Mouse (Mus musculus): ENCODE measurements at regions not wholly inside any gene's neighbourhood (a gene's known extent, or its start where the extent isn't known, plus 50 kb on each side); places are given as distances from the start of the nearest gene placed in this dataset.
A peak's percentile ranks its signal among the peaks of the same experiment; 100 is the strongest.

GRCm38 (mm10) chr4:99348674-99349073 lies 53.0 kb downstream of the Gm12689 start:
- ATAC-seq (ENCODE audit: low TSS enrichment): no peak

- ATAC-seq (ENCODE audit: low TSS enrichment): no peak
These were observed 57.5 kb downstream of the Gm12689 start for GRCm38 (mm10) chr4:99353122-99353774.

DNA sequence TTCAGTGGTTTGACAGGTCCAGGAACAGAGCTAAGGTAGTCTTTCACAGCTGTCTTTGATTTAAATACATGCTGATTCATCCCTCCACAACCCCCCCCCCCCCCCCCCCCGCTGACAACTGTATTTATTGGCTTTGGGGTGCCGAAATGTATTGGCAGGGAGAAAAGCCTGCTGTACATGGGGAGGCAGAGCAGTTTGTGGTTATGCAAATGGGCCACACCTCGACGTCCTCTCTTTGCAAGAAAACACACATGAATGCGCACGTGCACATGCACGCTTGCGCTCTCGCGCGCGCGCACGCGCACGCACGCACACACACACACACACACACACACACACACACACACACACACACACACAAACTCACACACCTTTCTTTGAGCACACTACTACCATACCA lies 58.5 kb downstream of the Gm12689 start:
- ATAC-seq (ENCODE audit: low TSS enrichment): peak; percentile 54

- ATAC-seq (ENCODE audit: low TSS enrichment): peak; percentile 76
These were observed 59.1 kb downstream of the Gm12689 start for GRCm38 (mm10) chr4:99354835-99355234.

- ATAC-seq (ENCODE audit: low TSS enrichment): no peak
These were observed 72.3 kb downstream of the Gm12689 start for GRCm38 (mm10) chr4:99368036-99368435.

DNA sequence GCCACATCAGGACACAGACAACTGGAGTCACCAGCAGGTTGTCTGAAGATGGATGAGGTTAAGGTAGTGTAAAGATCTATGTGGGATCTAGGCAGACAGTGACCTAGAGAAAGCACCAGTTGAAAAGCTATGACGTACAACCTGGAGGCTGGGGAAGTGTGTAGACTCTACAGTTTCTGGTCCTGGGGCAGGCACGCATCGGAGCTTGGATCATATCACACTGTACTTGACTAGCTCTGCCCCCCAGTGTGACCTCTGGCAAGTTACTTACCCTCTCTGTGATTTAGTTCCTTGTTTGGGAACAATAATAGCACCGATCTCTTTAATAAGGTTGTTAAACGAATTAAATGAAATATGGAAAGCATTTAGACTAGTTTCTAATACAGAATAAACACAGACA lies 75.5 kb downstream of the Gm12689 start:
- no peak for ATAC-seq (ENCODE audit: low TSS enrichment)

DNA sequence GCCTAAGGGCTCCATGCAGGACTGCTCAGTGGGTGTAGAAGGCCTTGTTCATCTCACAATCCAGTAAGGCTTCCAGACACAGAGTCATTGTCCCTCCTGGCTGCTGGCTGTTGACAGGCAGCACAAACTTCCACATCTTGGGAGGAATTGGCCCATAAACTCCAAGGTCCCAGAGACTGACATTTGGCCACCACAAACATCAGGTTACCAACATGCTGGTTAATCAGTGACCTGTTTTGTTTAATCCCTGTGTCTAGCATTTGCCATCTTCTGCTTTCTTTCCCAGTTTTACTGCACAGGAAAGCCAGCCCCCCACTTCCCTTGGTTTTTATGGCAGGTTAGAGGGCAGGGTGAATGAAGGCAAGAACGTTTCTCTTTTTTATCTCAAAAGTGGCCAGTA lies 80.5 kb downstream of the Gm12689 start:
- no peak for ATAC-seq (ENCODE audit: low TSS enrichment)

- no peak for ATAC-seq (ENCODE audit: low TSS enrichment)
These were observed 81.2 kb downstream of the Gm12689 start for GRCm38 (mm10) chr4:99376911-99377310.

- peak; percentile 84 for ATAC-seq (ENCODE audit: low TSS enrichment)
These were observed 84.3 kb downstream of the Gm12689 start for GRCm38 (mm10) chr4:99379983-99380382.

GRCm38 (mm10) chr4:99385381-99385780 lies 89.7 kb downstream of the Gm12689 start:
- ATAC-seq (ENCODE audit: low TSS enrichment): no peak

DNA sequence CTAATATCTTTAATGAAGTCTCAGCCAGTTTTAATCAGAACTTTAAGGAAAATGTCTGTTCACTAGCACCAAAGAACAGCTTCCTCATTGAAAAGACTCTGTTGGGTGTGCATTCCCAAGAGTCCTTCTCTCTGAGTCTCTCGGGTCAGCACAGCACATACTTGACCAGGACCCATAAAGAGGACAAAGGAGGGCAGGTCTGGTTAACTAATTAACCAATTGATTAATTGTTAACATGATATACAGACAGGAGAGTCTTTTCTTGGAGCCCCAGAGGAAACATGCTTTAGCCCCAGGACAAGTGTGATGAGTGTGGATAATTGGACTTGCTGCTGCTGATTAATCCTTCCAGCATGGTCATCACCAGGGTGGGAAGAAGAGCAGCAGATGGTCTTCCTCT lies 93.7 kb downstream of the Gm12689 start:
- no peak for ATAC-seq (ENCODE audit: low TSS enrichment)

DNA sequence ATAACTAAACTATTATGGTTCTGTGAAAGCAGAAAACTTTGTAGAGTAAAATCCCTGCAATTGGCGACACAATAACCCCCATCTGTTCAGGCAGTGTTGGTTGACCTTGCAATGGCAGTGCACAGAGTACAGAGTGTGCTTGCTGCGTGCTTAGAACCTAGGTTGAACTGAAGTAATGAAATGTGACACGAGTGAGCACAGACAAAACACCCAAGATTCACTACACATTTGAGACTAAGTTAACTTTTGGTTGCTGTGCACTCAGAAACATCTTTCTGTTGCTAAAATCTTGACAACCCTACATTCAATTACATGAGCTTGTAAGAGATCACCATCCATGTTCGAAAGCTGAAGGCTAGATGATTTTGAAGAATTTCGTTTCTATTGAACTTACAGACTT lies 97.3 kb downstream of the Gm12689 start:
- ATAC-seq (ENCODE audit: low TSS enrichment): no peak

GRCm38 (mm10) chr4:99394244-99394643 lies 98.5 kb downstream of the Gm12689 start:
- ATAC-seq (ENCODE audit: low TSS enrichment): no peak

- no peak for ATAC-seq (ENCODE audit: low TSS enrichment)
These were observed 111.8 kb downstream of the Gm12689 start for GRCm38 (mm10) chr4:99407466-99407865.

- ATAC-seq (ENCODE audit: low TSS enrichment): no peak
These were observed 127.7 kb downstream of the Gm12689 start for GRCm38 (mm10) chr4:99423449-99423848.

DNA sequence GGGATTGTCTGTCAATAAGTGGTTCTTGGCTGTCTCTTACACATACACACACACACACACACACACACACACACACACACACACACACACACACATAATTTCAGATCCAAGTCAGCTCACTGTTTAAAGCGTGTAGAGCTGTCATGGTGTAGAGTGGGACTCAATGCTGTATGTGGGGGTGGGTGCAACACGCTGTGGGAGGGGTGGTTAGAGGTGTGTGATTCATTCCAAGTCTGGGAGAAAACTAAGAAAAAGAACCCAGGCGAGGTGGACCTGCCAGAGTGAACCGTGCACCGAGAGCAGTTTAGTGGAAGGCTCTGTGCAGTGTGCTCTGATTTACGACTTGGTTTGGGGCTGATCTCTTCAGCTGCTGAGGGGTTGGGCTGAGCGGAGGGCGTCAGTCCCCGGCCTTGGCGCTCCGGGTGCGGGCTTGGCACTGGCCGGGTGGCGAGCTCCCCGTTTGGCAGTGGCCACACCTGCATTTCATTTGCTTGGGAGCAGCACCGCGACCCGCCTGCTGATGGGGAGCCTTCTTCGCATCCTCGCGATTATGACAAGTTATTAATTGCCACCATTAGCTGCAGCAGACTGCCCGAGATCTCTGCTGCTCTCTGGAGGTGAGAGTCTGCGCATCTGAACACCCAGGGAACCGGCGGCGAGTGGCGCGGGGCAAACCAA lies 149.5 kb downstream of the Gm12689 start:
- peak; percentile 78 for ATAC-seq (ENCODE audit: low TSS enrichment)

DNA sequence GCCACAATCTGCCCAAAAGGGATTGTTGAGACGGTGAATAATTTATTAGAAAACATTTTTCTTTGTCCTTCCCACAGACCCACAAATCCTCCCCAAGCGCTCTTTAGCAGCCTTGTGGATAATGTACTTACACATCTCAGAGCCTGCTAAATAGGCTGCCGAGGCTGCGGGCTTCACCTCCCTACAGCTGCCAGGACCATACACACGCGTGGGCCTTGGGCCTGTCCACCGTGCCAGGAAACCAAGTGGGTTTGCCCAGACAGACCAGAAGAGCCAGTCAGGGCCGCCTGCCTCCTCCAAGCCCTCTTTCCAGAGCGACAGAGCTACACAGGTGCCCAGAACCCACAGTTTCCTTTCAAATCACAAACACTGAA lies 150.0 kb downstream of the Gm12689 start:
- ATAC-seq (ENCODE audit: low TSS enrichment): no peak

DNA sequence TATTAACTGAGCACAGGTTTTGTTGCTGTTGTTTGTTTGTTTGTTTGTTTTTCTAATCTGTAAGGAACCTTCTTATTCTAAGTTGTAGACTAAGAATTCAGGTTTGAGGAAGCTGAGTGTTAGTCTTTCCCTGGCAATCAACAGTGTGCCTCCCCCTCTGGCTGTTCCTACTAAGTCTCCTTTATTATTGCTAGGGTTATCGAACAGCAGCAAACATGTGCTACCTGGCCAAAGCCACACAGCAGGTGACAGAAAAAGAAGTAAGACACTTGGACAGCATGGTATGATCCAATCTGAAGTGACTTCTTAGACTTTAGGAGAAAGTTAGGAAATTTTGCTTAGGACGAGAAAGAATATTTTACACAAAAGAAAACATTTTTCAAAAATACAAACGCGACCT lies 163.3 kb downstream of the Gm12689 start:
- ATAC-seq (ENCODE audit: low TSS enrichment): no peak

- peak; percentile 86 for ATAC-seq (ENCODE audit: low TSS enrichment)
These were observed 163.7 kb downstream of the Gm12689 start for GRCm38 (mm10) chr4:99459436-99459835.

DNA sequence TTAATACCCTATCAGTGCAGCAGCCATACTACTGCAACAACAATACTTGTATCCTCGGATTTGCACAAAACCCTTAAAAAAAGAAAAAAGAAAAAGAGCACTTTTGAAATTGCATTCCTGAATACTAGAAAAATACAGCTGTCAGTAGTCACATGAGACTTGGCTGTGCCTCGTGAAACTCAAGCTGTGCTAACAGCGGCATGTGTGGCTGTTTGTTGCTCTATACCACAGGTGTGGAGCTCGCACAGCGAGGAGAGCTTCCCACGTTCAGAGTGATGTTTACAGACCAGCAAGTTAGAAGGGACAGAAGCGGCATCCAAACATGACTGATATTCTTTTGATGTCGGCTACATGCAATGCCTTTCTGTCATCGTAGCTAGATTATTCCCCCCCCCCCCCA lies 169.8 kb downstream of the Gm12689 start:
- no peak for ATAC-seq (ENCODE audit: low TSS enrichment)

GRCm38 (mm10) chr4:99475701-99476218 lies 180.1 kb downstream of the Gm12689 start:
- no peak for ATAC-seq (ENCODE audit: low TSS enrichment)

GRCm38 (mm10) chr4:99484271-99484670 lies 171.8 kb upstream of the Foxd3 start:
- ATAC-seq (ENCODE audit: low TSS enrichment): no peak
